28 mouse cellular contexts compared by ENCODE assay signal in genomic region chr11:70472716-70473115, GRCm38 (mm10). TPM values are rescaled to one million over a fixed set of nuclear protein-coding genes. Genes with fewer than 3 reads are reported as not detected.
A peak's percentile ranks its signal among the peaks of the same experiment; 100 is the strongest.
DNase-seq lines count a peak whose midpoint lies in the region; TF ChIP-seq lines count a peak whose summit lies in the region.
"Had no signal": no experiment of that assay in that cellular context is flagged by ENCODE, and none has a peak within 500 bp of the region (broad histone marks: within the 10 kb centered on the region; RNA-seq: fewer than 3 reads in every experiment).

No protein-coding gene starts in this region.

- DNase-seq in adrenal gland, adult (ENCODE audit: inconsistent age in 2 of 2, low spot score in 1 of 2): peak; percentile 42 to 75
- no peak for DNase-seq in adrenal gland, postnatal 25 days
- peak; percentile 43 for DNase-seq in kidney, adult 18-20 months
- no peak for DNase-seq in kidney, postnatal 4 days
- DNase-seq in kidney, postnatal 14 days: peak; percentile 61
- no peak for DNase-seq in limb, embryonic 10.5 days (ENCODE audit: low spot score)
- no peak for DNase-seq in lung, postnatal 4 days
- no peak for DNase-seq in lung, adult 2 months
- DNase-seq: cerebellum, adult 2 months; cerebellum, postnatal 25 days; gastrocnemius, postnatal 10 days; heart, postnatal 10 days; layer of hippocampus, postnatal 36 days; lung, adult 18-20 months; lung, postnatal 14 days; midbrain, embryonic 14.5 days had no signal

- no peaks in the 10 kb centered on the region for H3K9me3 ChIP-seq in limb, embryonic 10.5 days (replicated peaks)
- H3K9me3 ChIP-seq: embryonic facial prominence, embryonic 12.5 days; heart, embryonic 12.5 days; hindbrain, embryonic 10.5 days; intestine, embryonic 15.5 days; limb, embryonic 13.5 days; liver, embryonic 12.5 days had no signal

- no peaks in the 10 kb centered on the region for H3K4me1 ChIP-seq in limb, embryonic 10.5 days
- H3K4me1 ChIP-seq in lung, adult 2 months (ENCODE audit: control insufficient read depth, insufficient read depth, low read length): peaks cover 8% of the 10 kb centered on the region
- H3K4me1 ChIP-seq: embryonic facial prominence, embryonic 12.5 days; hindbrain, embryonic 10.5 days; limb, embryonic 13.5 days had no signal

- H3K27ac ChIP-seq in limb, embryonic 10.5 days: no peak overlapping the region
- H3K27ac ChIP-seq: embryonic facial prominence, embryonic 12.5 days; hindbrain, embryonic 10.5 days; intestine, embryonic 15.5 days; layer of hippocampus, adult 2 months; limb, embryonic 13.5 days; stomach, postnatal 0 days had no signal

- TF ChIP-seq CTCF in lung, adult 2 months (IDR thresholded peaks at IDR 0.05; ENCODE audit: insufficient read depth, low read length): no peak

- no peak overlapping the region for H3K4me3 ChIP-seq in limb, embryonic 10.5 days
- H3K4me3 ChIP-seq in lung, adult 2 months (replicated peaks; ENCODE audit: extremely low read depth, low read depth, low read length): no peak overlapping the region
- H3K4me3 ChIP-seq: embryonic facial prominence, embryonic 12.5 days; heart, embryonic 12.5 days; hindbrain, embryonic 10.5 days; intestine, embryonic 15.5 days; layer of hippocampus, adult 2 months; limb, embryonic 13.5 days; liver, embryonic 12.5 days had no signal

- H3K27me3 ChIP-seq in limb, embryonic 10.5 days (ENCODE audit: low read depth, poor library complexity, severe bottlenecking): no peaks in the 10 kb centered on the region
- H3K27me3 ChIP-seq: embryonic facial prominence, embryonic 12.5 days; heart, embryonic 12.5 days; intestine, embryonic 15.5 days had no signal

- no peaks in the 10 kb centered on the region for H3K36me3 ChIP-seq in limb, embryonic 10.5 days
- H3K36me3 ChIP-seq: embryonic facial prominence, embryonic 12.5 days; heart, embryonic 12.5 days; hindbrain, embryonic 10.5 days; intestine, embryonic 15.5 days; limb, embryonic 13.5 days; liver, embryonic 12.5 days had no signal

- no peak for TF ChIP-seq POLR2A in lung, adult 2 months (IDR thresholded peaks at IDR 0.05; ENCODE audit: borderline replicate concordance, extremely low read depth, low read depth, low read length)

RNA-seq across cellular contexts. Expression of gene Cxcl16, which starts 12.9 kb away (rescaled TPM):
- total RNA-seq in adrenal gland, postnatal 25 days (2021): 5.5 and 7.1 TPM in 2 replicates
- 0.49 TPM in 2 replicates for polyA plus RNA-seq in limb, embryonic 10.5 days (2016; fragmentation: Nextera tagmentation; extraction: Ambion mirVana)
- 67.2 and 74.6 TPM in 2 replicates for polyA plus RNA-seq in lung, adult 2 months (2012; rRNA removed)
- total RNA-seq: granulocyte monocyte progenitor cell, adult 5-6 weeks; megakaryocyte-erythroid progenitor cell, adult 5-6 weeks had no signal

RNA-seq across cellular contexts. Expression of gene Zmynd15, which starts 13.5 kb away (rescaled TPM):
- total RNA-seq in adrenal gland, postnatal 25 days (2021): 1.5 and 1.8 TPM in 2 replicates
- polyA plus RNA-seq in limb, embryonic 10.5 days (2016; fragmentation: Nextera tagmentation; extraction: Ambion mirVana): 0.09 TPM in 1 of 2 replicates, not detected in the other
- polyA plus RNA-seq in lung, adult 2 months (2012; rRNA removed): 8.7 and 12.3 TPM in 2 replicates
- total RNA-seq: granulocyte monocyte progenitor cell, adult 5-6 weeks had no signal
- polyA plus RNA-seq: neural tube, embryonic 11.5 days had no signal

RNA-seq across cellular contexts. Expression of gene Med11, which starts 21.0 kb away (rescaled TPM):
- total RNA-seq in adrenal gland, postnatal 25 days (2021): 23.0 and 25.4 TPM in 2 replicates
- polyA plus RNA-seq in limb, embryonic 10.5 days (2016; fragmentation: Nextera tagmentation; extraction: Ambion mirVana): 48.4 and 51.5 TPM in 2 replicates
- polyA plus RNA-seq in lung, adult 2 months (2012; rRNA removed): 21.6 and 26.9 TPM in 2 replicates

RNA-seq across cellular contexts. Expression of gene Tm4sf5, which starts 32.3 kb away (rescaled TPM):
- not detected in 2 replicates for total RNA-seq in adrenal gland, postnatal 25 days (2021)
- polyA plus RNA-seq in limb, embryonic 10.5 days (2016; fragmentation: Nextera tagmentation; extraction: Ambion mirVana): 0.98 and 1.2 TPM in 2 replicates
- polyA plus RNA-seq in lung, adult 2 months (2012; rRNA removed): 0.50 and 1.00 TPM in 2 replicates
- total RNA-seq: gastrocnemius, postnatal 10 days; granulocyte monocyte progenitor cell, adult 5-6 weeks; layer of hippocampus, adult 2 months; layer of hippocampus, postnatal 36 days; megakaryocyte-erythroid progenitor cell, adult 5-6 weeks had no signal
- polyA plus RNA-seq: forebrain, embryonic 11.5 days; neural tube, embryonic 11.5 days had no signal

RNA-seq across cellular contexts. Expression of gene Arrb2, which starts 40.3 kb away (rescaled TPM):
- total RNA-seq in adrenal gland, postnatal 25 days (2021): 17.1 and 29.9 TPM in 2 replicates
- polyA plus RNA-seq in limb, embryonic 10.5 days (2016; fragmentation: Nextera tagmentation; extraction: Ambion mirVana): 24.6 and 25.5 TPM in 2 replicates
- polyA plus RNA-seq in lung, adult 2 months (2012; rRNA removed): 48.2 and 80.2 TPM in 2 replicates

Comparison
In these comparisons a context has a peak if more than half of its experiments do, and no peak if none do; other contexts are left out.
1. DNase-seq: peak in adrenal gland, adult (2 of 2), kidney, adult 18-20 months (single experiment) and kidney, postnatal 14 days (single experiment); none in adrenal gland, postnatal 25 days (single experiment), kidney, postnatal 4 days (0 of 2), limb, embryonic 10.5 days (single experiment), lung, postnatal 4 days (0 of 2) and lung, adult 2 months (single experiment).
2. RNA of gene Cxcl16, which starts 12.9 kb away (polyA plus RNA-seq): 67.2 to 74.6 TPM in lung, adult 2 months; 0.49 TPM in limb, embryonic 10.5 days; every median in the first group is over 10 times any median in the second.